Mouse (Mus musculus): Measurements from ENCODE around the gene Zbtb16. TPM values are rescaled to one million over a fixed set of nuclear protein-coding genes. Genes with fewer than 3 reads are reported as not detected.

Gene Zbtb16
- polyA plus RNA-seq, 1 experiment from 2014 or later, result 5.4 TPM

- Histone ChIP-seq H3K4me3 (ENCODE audit: low read depth, low read length) (no peak overlapping the region), H3K27ac (ENCODE audit: low read length) (no peak overlapping the region), H3K4me2 (ENCODE audit: low read length) (no peak overlapping the region), H3K9ac (ENCODE audit: low read depth, low read length) (0 out of 2 replicates have a peak overlapping the region, but pooled peaks have one; percentile 0), H3K9me3 (replicated peaks; ENCODE audit: control insufficient read depth, low read length, poor library complexity, severe bottlenecking) (peaks cover 5% of the 10 kb centered on the region; the same call in 1 of the 2 replicates), H3K27me3 (ENCODE audit: control insufficient read depth, insufficient read depth, low read depth, low read length) (no peaks in the 10 kb centered on the region), H3K36me3 (ENCODE audit: control insufficient read depth, insufficient read depth, low read length) (no peaks in the 10 kb centered on the region), H3K4me1 (ENCODE audit: control insufficient read depth, insufficient read depth, low read length) (peaks cover 11% of the 10 kb centered on the region)
- WGBS, result 41% methylated on average over 15 of the region's 16 CpGs
- ATAC-seq, result no peak
These were observed 189.0 kb downstream of the Zbtb16 start for GRCm38 (mm10) chr9:48646781-48647647.

- Histone ChIP-seq H3K4me3 (ENCODE audit: low read depth, low read length) (no peak overlapping the region), H3K27me3 (ENCODE audit: control insufficient read depth, insufficient read depth, low read depth, low read length) (no peaks in the 10 kb centered on the region), H3K9ac (ENCODE audit: low read depth, low read length) (no peak overlapping the region), H3K27ac (ENCODE audit: low read length) (no peak overlapping the region), H3K36me3 (ENCODE audit: control insufficient read depth, insufficient read depth, low read length) (no peaks in the 10 kb centered on the region), H3K4me2 (ENCODE audit: low read length) (no peak overlapping the region), H3K9me3 (replicated peaks; ENCODE audit: control insufficient read depth, low read length, poor library complexity, severe bottlenecking) (peaks cover 5% of the 10 kb centered on the region; the same call in 1 of the 2 replicates), H3K4me1 (ENCODE audit: control insufficient read depth, insufficient read depth, low read length) (peaks cover 11% of the 10 kb centered on the region)
- peak; percentile 71; the same call in 1 of the 2 replicates for ATAC-seq
- 21% methylated on average over 4 of the region's 4 CpGs for WGBS
These were observed 189.8 kb downstream of the Zbtb16 start for GRCm38 (mm10) chr9:48646251-48646650.

- H3K4me1 ChIP-seq (ENCODE audit: control insufficient read depth, insufficient read depth, low read length), result peaks cover 11% of the 10 kb centered on the region
- no peak overlapping the region for H3K27ac ChIP-seq (ENCODE audit: low read length)
- no peak overlapping the region for H3K4me2 ChIP-seq (ENCODE audit: low read length)
- no peak overlapping the region for H3K4me3 ChIP-seq (ENCODE audit: low read depth, low read length)
- H3K9me3 ChIP-seq (replicated peaks; ENCODE audit: control insufficient read depth, low read length, poor library complexity, severe bottlenecking), result peaks cover 5% of the 10 kb centered on the region; the same call in 1 of the 2 replicates
- H3K9ac ChIP-seq (ENCODE audit: low read depth, low read length), result no peak overlapping the region
- H3K36me3 ChIP-seq (ENCODE audit: control insufficient read depth, insufficient read depth, low read length), result no peaks in the 10 kb centered on the region
- WGBS, result 47% methylated on average over 4 of the region's 4 CpGs
- H3K27me3 ChIP-seq (ENCODE audit: control insufficient read depth, insufficient read depth, low read depth, low read length), result no peaks in the 10 kb centered on the region
- no peak for ATAC-seq
These were observed 190.3 kb downstream of the Zbtb16 start for GRCm38 (mm10) chr9:48645648-48646126.

GRCm38 (mm10) chr9:48644926-48645647 lies 190.9 kb downstream of the Zbtb16 start:
- Histone ChIP-seq H3K4me3 (ENCODE audit: low read depth, low read length) (no peak overlapping the region), H3K36me3 (ENCODE audit: control insufficient read depth, insufficient read depth, low read length) (no peaks in the 10 kb centered on the region), H3K4me2 (ENCODE audit: low read length) (no peak overlapping the region), H3K9me3 (replicated peaks; ENCODE audit: control insufficient read depth, low read length, poor library complexity, severe bottlenecking) (peaks cover 5% of the 10 kb centered on the region; the same call in 1 of the 2 replicates), H3K27ac (ENCODE audit: low read length) (no peak overlapping the region), H3K9ac (ENCODE audit: low read depth, low read length) (no peak overlapping the region), H3K27me3 (ENCODE audit: control insufficient read depth, insufficient read depth, low read depth, low read length) (no peaks in the 10 kb centered on the region), H3K4me1 (ENCODE audit: control insufficient read depth, insufficient read depth, low read length) (peaks cover 11% of the 10 kb centered on the region)
- 49% methylated on average over 13 of the region's 13 CpGs for WGBS
- ATAC-seq, result no peak

- H3K9me3 ChIP-seq (replicated peaks; ENCODE audit: control insufficient read depth, low read length, poor library complexity, severe bottlenecking), result peaks cover 5% of the 10 kb centered on the region; the same call in 1 of the 2 replicates
- H3K36me3 ChIP-seq (ENCODE audit: control insufficient read depth, insufficient read depth, low read length), result no peaks in the 10 kb centered on the region
- 87% methylated on average over 3 of the region's 3 CpGs for WGBS
- H3K4me3 ChIP-seq (ENCODE audit: low read depth, low read length), result no peak overlapping the region
- peaks cover 7% of the 10 kb centered on the region for H3K4me1 ChIP-seq (ENCODE audit: control insufficient read depth, insufficient read depth, low read length)
- no peak overlapping the region for H3K4me2 ChIP-seq (ENCODE audit: low read length)
- no peak overlapping the region for H3K27ac ChIP-seq (ENCODE audit: low read length)
- no peaks in the 10 kb centered on the region for H3K27me3 ChIP-seq (ENCODE audit: control insufficient read depth, insufficient read depth, low read depth, low read length)
- H3K9ac ChIP-seq (ENCODE audit: low read depth, low read length), result no peak overlapping the region
- ATAC-seq, result no peak
These were observed 191.6 kb downstream of the Zbtb16 start for GRCm38 (mm10) chr9:48644376-48644775.

GRCm38 (mm10) chr9:48641636-48642035 lies 194.4 kb downstream of the Zbtb16 start:
- Histone ChIP-seq H3K4me1 (ENCODE audit: control insufficient read depth, insufficient read depth, low read length) (no peaks in the 10 kb centered on the region; the same call in 1 of the 2 replicates), H3K27me3 (ENCODE audit: control insufficient read depth, insufficient read depth, low read depth, low read length) (no peaks in the 10 kb centered on the region), H3K27ac (ENCODE audit: low read length) (no peak overlapping the region), H3K9me3 (replicated peaks; ENCODE audit: control insufficient read depth, low read length, poor library complexity, severe bottlenecking) (peaks cover 5% of the 10 kb centered on the region; the same call in 1 of the 2 replicates), H3K9ac (ENCODE audit: low read depth, low read length) (no peak overlapping the region), H3K4me2 (ENCODE audit: low read length) (no peak overlapping the region), H3K4me3 (ENCODE audit: low read depth, low read length) (no peak overlapping the region), H3K36me3 (ENCODE audit: control insufficient read depth, insufficient read depth, low read length) (no peaks in the 10 kb centered on the region)
- WGBS, result 92% methylated on average over 8 of the region's 8 CpGs
- no peak for ATAC-seq

GRCm38 (mm10) chr9:48640881-48641280 lies 195.1 kb downstream of the Zbtb16 start:
- H3K4me3 ChIP-seq (ENCODE audit: low read depth, low read length), result no peak overlapping the region
- peaks cover 5% of the 10 kb centered on the region; the same call in 1 of the 2 replicates for H3K9me3 ChIP-seq (replicated peaks; ENCODE audit: control insufficient read depth, low read length, poor library complexity, severe bottlenecking)
- H3K4me1 ChIP-seq (ENCODE audit: control insufficient read depth, insufficient read depth, low read length), result no peaks in the 10 kb centered on the region; the same call in 1 of the 2 replicates
- no peak overlapping the region for H3K27ac ChIP-seq (ENCODE audit: low read length)
- no peak overlapping the region for H3K4me2 ChIP-seq (ENCODE audit: low read length)
- H3K9ac ChIP-seq (ENCODE audit: low read depth, low read length), result no peak overlapping the region
- no peaks in the 10 kb centered on the region for H3K36me3 ChIP-seq (ENCODE audit: control insufficient read depth, insufficient read depth, low read length)
- no peaks in the 10 kb centered on the region for H3K27me3 ChIP-seq (ENCODE audit: control insufficient read depth, insufficient read depth, low read depth, low read length)
- WGBS, result 87% methylated on average over 8 of the region's 8 CpGs
- ATAC-seq, result no peak

GRCm38 (mm10) chr9:48638176-48638803 lies 197.7 kb downstream of the Zbtb16 start:
- H3K4me1 ChIP-seq (ENCODE audit: control insufficient read depth, insufficient read depth, low read length), result no peaks in the 10 kb centered on the region

More at GRCm38 (mm10) chr9:48638176-48638803, 197.7 kb downstream of the Zbtb16 start:
- no peak for ATAC-seq
- Histone ChIP-seq H3K27ac (ENCODE audit: low read length) (no peak overlapping the region), H3K4me2 (ENCODE audit: low read length) (no peak overlapping the region), H3K9ac (ENCODE audit: low read depth, low read length) (no peak overlapping the region), H3K9me3 (replicated peaks; ENCODE audit: control insufficient read depth, low read length, poor library complexity, severe bottlenecking) (no peaks in the 10 kb centered on the region), H3K4me3 (ENCODE audit: low read depth, low read length) (no peak overlapping the region), H3K36me3 (ENCODE audit: control insufficient read depth, insufficient read depth, low read length) (no peaks in the 10 kb centered on the region), H3K27me3 (ENCODE audit: control insufficient read depth, insufficient read depth, low read depth, low read length) (no peaks in the 10 kb centered on the region)
- WGBS, result 62% methylated on average over 15 of the region's 15 CpGs
